Mouse (Mus musculus): ENCODE data around the gene Grk2.
A peak's percentile ranks its signal among the peaks of the same experiment; 100 is the strongest.

Grk2 gene

GRCm38 (mm10) chr19:4303640-4303995 is 2.4 kb downstream of the Grk2 start:
- DNase-seq (ENCODE audit: low spot score) = no peak

DNA sequence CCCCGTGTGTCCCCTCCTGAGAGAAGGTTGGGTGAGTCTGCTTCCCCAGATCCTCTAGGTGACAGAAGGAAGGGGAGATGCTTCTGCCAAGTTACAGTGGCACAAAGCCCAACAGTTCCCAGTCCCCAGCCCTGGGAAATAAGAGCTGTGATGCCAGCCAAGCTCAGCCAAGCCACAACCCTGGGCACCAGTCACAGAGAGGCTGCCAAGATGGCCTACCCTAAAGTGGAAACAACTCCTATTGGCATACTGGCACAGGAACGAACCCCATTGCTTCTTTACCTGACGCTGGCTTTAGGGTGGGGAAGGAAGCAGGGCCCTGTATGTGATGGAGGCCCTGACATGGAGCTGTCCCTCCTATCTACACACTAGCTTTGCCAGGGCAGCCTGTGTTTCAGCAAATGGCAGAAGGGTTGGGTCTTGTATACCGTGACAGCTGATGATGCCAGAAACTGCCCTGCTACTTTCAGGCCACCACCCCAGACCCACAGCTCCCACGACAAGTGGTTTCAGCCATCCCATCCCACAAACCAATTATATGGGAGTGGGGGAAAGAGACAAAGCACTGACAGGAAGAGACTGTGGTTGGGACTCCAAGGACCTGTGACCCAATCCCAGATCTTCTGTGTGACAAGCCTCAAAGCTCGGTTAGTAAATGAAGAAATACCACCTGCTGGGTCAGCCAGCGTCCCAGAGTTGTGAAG is 2.9 kb downstream of the Grk2 start:
- no peak for DNase-seq (ENCODE audit: low spot score)

- DNase-seq (ENCODE audit: low spot score) = peak; percentile 39
These were observed 4.0 kb downstream of the Grk2 start for GRCm38 (mm10) chr19:4301735-4302651.

DNA sequence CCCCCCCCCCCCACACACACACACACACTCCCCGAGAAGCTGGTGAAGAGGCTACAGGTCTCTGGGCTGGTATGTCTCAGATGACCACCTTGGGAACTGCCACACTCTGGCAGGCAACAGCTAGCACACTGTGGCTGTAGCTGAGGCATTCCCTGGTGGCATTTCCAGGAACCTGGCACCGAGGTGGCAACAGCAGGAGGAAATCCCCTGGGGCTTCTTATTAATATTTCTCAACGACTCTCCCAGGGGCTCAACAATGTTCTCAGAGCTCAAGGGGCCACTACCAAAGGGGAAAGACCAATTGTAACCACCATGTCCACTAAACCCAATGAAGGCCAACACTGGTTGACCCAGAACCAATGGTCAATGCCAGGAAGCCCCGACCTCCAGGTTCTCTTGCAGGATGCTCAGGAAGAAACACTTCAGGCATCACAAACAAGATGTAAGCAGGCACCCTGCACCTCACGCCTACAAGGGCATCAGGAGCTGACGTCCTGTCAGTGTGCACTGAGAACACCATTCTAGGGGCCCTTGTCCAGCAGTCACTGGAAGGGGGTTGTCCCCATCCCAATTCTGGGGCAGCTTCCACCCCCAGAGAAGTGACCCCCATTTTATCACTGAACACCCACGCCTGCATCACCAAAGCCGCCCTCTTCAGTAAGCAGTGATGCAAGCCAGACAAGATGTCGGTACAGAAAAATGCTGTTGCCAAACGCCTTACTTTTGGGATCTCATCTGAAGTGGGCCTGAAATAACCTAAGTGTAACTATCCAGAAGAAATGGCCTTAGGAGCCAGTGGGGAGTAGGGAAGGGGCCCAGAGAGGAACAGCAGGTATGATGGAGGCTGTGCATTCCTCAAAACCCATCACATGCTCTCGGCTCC is 4.9 kb downstream of the Grk2 start:
- DNase-seq (ENCODE audit: low spot score) = no peak

- no peak for DNase-seq (ENCODE audit: low spot score)
These were observed 5.7 kb downstream of the Grk2 start for GRCm38 (mm10) chr19:4300271-4300704.

GRCm38 (mm10) chr19:4299574-4300270 is 6.3 kb downstream of the Grk2 start:
- no peak for DNase-seq (ENCODE audit: low spot score)

DNA sequence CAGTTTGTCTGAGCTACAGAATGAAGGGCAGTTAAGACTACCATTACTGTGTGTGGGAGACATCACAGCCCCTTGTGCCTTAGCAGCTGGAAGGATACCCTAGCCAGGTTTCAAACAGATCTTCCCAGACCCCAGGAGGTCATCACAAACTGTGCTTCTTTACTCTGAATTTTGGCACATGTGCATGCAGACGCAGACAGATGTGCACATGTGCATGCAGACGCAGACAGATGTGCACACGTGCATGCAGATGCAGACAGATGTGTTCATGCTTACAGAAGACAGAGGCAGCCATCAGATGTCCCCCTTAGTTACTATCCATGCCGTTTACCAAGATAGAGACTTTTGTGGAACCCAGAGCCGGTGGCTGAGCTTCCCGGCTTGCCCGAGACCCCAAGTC is 6.9 kb downstream of the Grk2 start:
- no peak for DNase-seq (ENCODE audit: low spot score)

- DNase-seq (ENCODE audit: low spot score) = no peak
These were observed 7.5 kb downstream of the Grk2 start for GRCm38 (mm10) chr19:4298322-4299121.

DNA sequence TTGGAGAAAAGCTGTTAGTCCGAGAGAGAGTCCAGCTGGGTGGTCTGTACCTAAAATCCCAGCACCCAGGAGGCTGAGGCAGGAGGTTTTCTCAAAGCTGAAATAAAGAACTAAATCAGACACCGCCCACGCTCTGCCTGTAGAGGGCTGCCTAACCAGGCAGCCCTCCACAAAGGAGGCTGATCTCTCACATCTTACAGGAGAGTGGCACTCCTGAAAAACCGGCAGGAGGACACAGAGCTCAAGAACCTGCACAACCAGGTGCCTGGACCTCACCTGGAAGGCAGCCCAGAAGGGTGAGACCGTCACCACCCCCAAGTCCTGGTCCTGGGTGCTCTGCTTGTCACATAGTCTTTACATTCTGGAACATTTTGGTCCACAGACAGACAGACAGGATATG is 8.2 kb downstream of the Grk2 start:
- no peak for DNase-seq (ENCODE audit: low spot score)

- DNase-seq (ENCODE audit: low spot score) = no peak
These were observed 9.4 kb downstream of the Grk2 start for GRCm38 (mm10) chr19:4296611-4297010.

GRCm38 (mm10) chr19:4295391-4295790 is 10.6 kb downstream of the Grk2 start:
- no peak for DNase-seq (ENCODE audit: low spot score)

GRCm38 (mm10) chr19:4294381-4295097 is 11.5 kb downstream of the Grk2 start:
- no peak for DNase-seq (ENCODE audit: low spot score)

GRCm38 (mm10) chr19:4291161-4291560 is 14.9 kb downstream of the Grk2 start:
- no peak for DNase-seq (ENCODE audit: low spot score)

DNA sequence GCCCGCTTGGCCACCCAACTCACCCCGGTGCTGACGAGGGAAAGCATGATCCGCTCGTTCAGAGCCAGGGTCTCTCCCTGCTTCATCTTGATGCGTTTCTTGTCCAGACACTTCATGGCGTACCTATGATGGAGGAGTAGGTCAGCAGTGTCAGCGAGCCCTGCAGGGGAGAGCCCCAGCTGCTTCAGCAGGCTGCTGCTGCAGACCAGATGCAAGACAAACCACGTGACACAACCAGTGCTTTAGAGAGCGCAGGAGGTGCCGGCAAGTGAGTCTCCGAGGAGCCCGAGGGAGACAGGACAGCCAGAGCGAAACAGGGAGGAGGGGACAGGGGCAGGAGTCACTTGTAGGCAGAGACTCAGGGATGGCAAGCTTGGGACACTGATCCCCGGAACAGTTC is 15.3 kb downstream of the Grk2 start:
- no peak for DNase-seq (ENCODE audit: low spot score)

- DNase-seq (ENCODE audit: low spot score) = no peak
These were observed 22.4 kb downstream of the Grk2 start for GRCm38 (mm10) chr19:4283653-4284052.

DNA sequence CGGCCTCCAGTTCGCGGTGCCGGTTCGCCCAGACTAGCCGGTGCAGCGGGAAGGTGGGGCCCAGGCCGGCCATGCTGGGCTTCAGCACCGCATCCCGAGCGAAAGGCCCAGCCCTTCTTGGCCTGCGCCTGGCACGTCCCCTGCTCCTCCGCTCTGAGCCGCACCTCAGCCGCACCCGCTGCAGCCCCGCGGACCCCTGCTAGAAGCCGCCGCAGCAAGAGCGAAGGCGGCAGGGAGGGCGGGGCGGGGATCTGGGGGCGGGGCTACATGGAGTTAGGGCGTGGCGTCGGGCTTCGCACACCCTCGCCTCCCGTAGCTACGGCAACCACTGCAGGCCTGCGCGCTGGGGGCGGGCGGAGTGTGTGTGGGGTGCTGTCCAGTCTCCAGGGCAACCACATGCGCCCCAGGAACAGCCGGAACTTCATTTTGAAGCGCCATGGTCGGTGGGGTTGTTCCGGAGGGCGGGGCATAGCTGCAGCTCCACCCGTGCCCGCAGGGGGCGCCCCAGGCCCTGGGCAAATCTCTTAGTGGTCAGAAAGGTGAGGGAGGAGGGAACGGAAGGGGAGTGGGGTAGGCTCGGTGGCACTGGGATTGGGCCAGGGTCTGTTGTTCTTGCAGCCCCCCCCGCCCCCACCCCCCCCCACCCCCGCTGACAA is 23.0 kb downstream of the Grk2 start, which contains the start of gene Ankrd13d:
Gene Ankrd13d (minus strand): TSS at position 240 of the 656 bp plus-strand sequence.
- DNase-seq (ENCODE audit: low spot score) = peak; percentile 93

GRCm38 (mm10) chr19:4280425-4280824 is 25.6 kb downstream of the Grk2 start:
- DNase-seq (ENCODE audit: low spot score) = no peak

DNA sequence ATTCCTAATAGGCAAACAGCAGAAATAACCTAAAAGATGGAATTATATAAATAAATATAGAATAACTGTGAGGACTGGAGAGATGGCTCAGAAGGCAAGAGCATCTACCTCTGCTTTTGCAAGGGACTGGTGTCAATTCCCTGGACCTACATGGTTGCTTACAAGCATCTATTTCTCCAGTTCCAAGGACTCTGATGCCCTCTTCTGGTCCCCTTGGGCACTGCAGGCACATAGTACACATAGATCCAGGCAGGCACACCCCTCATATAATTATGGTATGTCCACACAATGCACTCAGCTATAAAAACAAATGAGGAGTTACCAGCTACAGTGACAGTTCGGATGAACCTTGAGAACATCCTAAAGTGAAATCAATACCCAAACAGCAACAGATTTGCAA is 26.5 kb downstream of the Grk2 start:
- no peak for DNase-seq (ENCODE audit: low spot score)

DNA sequence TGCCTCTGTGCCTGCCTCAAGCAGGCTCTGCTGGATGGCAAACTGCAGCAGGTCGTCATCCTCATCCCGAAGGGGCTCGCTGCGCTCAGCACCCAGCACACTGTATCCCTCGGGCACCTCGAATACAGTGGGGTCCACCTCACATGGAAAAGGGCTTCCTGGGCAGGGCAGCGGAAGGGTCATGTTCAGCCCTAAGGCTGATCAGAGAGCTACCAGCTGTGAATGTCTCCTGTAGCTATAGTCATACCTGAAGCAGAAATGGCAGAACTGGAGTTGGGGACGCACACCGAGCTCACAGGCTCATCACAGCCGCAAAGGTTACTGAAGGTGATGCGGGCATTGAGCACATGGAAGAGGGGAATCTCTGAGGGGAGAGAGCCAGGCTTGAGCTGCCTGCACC is 35.0 kb downstream of the Grk2 start:
- DNase-seq (ENCODE audit: low spot score) = no peak

GRCm38 (mm10) chr19:4270187-4270586 is 35.8 kb downstream of the Grk2 start:
- no peak for DNase-seq (ENCODE audit: low spot score)

Measured in embryo, embryonic 10 days (tissue).